Mouse (Mus musculus) embryo, embryonic 9.5 days (tissue): ENCODE data around the gene Raet1e.
"Not testable (repeated sequence)": the region's sequence is repeated elsewhere in the genome, so short reads cannot be mapped to it uniquely, and the experiment has no call there.

Experiments used
- DNase-seq: peaks from one replicate; pipeline ENCODE4 v3.0.0-alpha.2; 2017; ENCODE audit errors: extremely low spot score

Gene Raet1e

GRCm38 (mm10) chr10:22158310-22158999 lies at the start of gene Raet1e, which contains the start of gene H60b:
Gene Raet1e, plus strand, starts transcription at chr10:22158569.
Gene H60b, plus strand, starts transcription at chr10:22158586.
- peak; percentile 73 for DNase-seq

- DNase-seq = peak; percentile 85
These were observed 17.6 kb upstream of the Raet1e start for GRCm38 (mm10) chr10:22140665-22141280.

- peak; percentile 81 for DNase-seq
These were observed 16.2 kb upstream of the Raet1e start for GRCm38 (mm10) chr10:22142194-22142593.

GRCm38 (mm10) chr10:22142926-22143325 lies 15.4 kb upstream of the Raet1e start:
- DNase-seq = no peak

GRCm38 (mm10) chr10:22148441-22149072 lies 9.8 kb upstream of the Raet1e start:
- DNase-seq = peak; percentile 87

DNA sequence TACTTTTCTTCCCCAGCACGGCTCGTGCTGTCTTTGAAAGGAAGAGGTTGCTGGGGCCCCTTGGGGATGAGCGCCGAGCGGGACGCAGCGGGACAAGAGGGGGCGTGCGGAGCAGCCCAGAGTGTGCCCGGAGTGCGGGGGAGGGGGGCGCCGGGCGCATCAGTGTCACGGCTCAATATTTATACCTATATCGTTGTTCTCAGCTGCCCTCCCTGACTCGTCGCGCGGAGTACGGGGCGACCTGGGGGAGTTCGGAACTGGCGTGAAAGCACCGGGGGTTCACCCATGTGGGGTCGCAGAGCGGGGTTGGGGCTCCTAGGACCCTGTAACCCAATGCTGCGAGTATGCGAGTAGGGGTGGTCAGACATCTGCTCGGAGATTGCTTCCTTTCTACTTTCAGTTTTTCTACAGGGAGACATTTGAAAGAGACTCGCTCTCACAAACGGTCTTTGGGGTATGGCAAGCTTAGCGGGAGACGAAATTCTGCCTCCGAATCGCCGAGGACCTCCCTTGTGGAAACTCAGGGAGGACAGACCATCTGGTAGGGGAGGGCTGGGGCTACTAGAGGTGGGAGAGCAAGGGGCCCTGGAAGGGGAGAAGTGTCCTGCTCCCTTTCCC lies 9.2 kb upstream of the Raet1e start, which contains the start of gene E030030I06Rik:
Gene E030030I06Rik (minus strand): TSS at position 198 of the 618 bp plus-strand sequence.
- peak; percentile 59 for DNase-seq

DNA sequence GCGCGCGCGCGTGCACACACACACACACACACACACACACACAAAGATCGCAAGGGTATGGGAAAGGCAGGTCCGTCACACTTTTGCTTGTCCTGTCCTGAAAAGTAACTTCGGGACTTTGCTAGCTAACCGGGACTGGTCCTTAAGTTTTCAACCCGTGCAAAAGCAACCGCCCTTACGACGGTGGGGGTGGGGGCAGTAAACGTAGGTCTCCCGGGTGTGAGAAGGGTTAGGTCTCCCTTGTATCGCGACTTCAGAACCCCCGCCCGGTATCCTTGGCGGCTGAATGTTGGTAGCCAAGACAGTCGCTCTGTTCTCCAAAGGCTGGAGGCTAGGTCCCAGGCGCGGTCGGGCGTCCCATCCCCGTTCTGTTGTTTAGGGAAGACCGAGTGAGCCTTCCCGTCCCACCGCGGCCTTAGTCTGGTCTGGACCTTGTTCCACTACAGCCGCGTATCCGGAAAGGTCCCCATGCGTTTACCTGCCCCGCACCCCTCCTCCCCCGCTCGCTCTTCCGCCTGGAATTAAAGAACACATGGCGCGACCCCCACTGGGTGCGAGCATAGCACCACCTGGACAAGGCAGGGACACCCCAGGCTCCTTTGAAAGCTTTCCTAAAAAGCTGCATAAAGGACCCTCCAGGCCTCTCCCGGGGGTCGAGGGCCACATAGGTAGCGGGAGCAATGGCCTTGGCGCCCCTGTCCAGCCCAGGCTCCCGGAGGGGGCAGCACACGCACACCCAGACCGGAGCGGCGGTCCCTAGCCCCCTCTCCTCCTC lies 8.5 kb upstream of the Raet1e start:
- DNase-seq = peak; percentile 45

- DNase-seq = peak; percentile 35
These were observed 7.8 kb upstream of the Raet1e start for GRCm38 (mm10) chr10:22150593-22150992.

DNA sequence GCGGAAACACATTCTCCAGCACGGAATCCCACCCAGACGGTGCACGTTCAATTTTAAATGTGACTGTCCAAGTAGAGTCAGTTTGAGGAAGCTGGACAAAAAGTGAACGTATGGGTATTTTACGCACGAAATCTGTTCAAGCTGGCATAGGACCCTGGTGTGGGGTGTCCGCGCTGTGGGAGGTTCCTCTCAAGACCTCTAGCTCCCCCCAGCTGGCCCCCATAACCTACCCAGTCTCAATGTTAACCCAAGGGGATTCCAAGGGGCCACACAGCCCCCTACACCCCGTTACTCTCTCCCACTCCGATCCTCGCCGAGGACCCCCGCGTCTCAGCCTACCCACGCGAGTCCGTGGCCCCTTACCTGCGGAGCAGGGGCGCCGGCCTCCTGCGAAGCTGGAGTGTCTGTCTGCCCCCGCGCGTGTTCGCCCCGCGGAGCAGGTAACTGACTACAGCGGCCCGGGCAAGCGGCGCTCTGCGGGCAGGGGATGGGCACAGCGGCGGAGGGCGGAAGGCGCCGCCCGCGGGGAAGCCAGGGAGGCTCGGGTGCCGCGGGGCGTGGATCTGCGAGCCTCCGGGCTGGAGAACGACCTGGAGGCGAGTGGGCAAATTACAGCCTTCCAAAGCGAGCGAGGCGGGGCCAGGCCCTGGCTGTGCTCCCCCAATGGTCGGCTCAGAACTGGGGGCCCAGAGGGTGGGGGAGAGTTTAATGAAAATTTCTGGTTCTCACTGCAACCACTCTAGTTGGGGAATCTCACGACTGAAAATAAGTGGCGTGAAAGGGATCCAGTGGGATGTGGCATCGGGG lies 7.1 kb upstream of the Raet1e start:
- DNase-seq = peak; percentile 29

- DNase-seq = peak; percentile 28
These were observed 6.3 kb upstream of the Raet1e start for GRCm38 (mm10) chr10:22151863-22152640.

- DNase-seq = not testable (repeated sequence)
These were observed 5.2 kb upstream of the Raet1e start for GRCm38 (mm10) chr10:22153147-22153690.

DNA sequence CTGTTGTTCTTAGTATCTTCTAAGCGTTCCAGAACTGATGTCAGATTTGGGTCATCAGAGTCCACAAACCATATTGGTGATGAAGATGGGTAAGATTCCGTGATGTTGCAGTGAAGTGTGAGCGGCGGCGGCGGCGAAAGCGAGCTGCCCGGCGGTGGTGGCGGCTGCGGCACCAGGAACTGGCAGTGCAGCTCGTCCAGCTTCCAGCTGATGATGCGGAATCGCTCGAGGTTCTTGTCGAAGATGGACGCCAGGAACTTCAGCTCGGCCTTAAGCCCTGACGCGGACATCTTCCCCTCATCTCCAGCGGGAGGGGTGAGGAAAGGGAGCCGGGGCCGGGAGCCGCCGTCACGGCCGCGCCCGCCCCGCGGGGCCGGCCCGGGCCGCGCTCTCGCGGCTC lies 4.2 kb upstream of the Raet1e start:
- DNase-seq = peak; percentile 56

- DNase-seq = no peak
These were observed 3.2 kb upstream of the Raet1e start for GRCm38 (mm10) chr10:22154871-22155799.

GRCm38 (mm10) chr10:22159131-22159561 lies 777 bp downstream of the Raet1e start:
- peak; percentile 45 for DNase-seq

DNA sequence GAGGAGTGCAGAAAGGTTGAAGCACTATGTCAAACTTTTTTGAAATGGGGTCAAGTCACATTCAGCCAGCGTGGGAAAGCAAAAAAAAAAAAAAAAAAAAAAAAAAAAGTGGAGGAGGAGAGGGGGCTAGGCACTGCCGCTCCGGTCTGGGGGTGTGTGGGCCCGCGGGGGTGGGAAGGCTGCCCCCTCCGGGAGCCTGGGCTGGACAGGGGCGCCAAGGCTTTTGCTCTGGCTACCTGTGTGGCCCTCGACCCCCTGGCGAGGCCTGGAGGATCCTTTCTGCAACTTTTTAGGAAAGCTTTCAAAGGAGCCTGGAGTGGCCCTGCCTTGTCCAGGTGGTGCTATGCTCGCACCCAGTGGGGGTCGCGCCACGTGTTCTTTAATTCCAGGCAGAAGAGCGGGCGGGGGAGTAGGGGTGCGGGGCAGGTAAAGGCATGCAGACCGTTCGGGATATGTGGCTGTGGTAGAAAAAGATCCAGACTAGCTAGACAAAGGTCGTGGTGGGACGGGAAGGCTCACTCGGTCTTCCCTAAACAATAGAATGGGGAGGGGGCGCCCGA lies 1.3 kb downstream of the Raet1e start:
- DNase-seq = peak; percentile 23

DNA sequence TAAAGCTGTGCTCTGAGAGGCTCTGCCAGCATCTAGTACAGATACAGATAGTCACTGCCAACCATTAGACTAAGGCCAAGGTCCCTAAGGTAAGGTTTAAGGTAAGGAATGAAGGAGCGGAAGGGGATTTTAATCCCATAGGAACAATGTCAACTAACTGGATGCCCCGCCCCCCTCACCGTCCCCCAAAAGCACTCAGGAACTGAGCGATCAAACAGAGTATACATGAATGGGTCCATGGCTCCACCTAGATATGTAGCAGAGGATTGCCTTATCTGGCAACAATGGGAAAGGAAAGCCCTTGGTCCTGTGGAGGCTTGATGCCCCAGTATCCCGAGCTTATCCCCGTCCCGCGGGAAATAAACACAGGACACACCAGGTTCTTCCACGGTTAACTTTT lies 4.9 kb downstream of the Raet1e start:
- DNase-seq = not testable (repeated sequence)

- DNase-seq = not testable (repeated sequence)
These were observed 5.6 kb downstream of the Raet1e start for GRCm38 (mm10) chr10:22163705-22164583.
